Mouse (Mus musculus) kidney, adult 2 months (tissue): ENCODE measurements around the gene Pparg. TPM values are rescaled to one million over a fixed set of nuclear protein-coding genes. Genes with fewer than 3 reads are reported as not detected.

Experiments used
- DNase-seq: peaks from one replicate; pipeline ENCODE4 v3.0.0; 2021
- H3K27ac ChIP-seq: fragments of 200-500 bp; 2 replicates; pipeline ENCODE4 v1.5.1; 2012; ENCODE audit warnings: low read depth, low read length, control low read depth, inconsistent platforms; ENCODE audit not compliant: insufficient read depth
- H3K27me3 ChIP-seq: fragments of 200-500 bp; replicated peaks from 2 replicates; pipeline ENCODE4 v1.6.1; 2012; ENCODE audit warnings: mild to moderate bottlenecking, moderate library complexity, low read length, inconsistent platforms; ENCODE audit not compliant: control insufficient read depth, insufficient read depth
- H3K36me3 ChIP-seq: fragments of 200-500 bp; 2 replicates; pipeline ENCODE4 v1.6.1; 2012; ENCODE audit warnings: mild to moderate bottlenecking, moderate library complexity, low read length, inconsistent platforms; ENCODE audit not compliant: control insufficient read depth, insufficient read depth
- H3K4me1 ChIP-seq: fragments of 200-500 bp; 2 replicates; pipeline ENCODE4 v1.6.1; 2011; ENCODE audit warnings: low read length; ENCODE audit not compliant: control insufficient read depth, insufficient read depth
- H3K4me3 ChIP-seq: fragments of 200-500 bp; 2 replicates; pipeline ENCODE4 v1.5.1; 2011; ENCODE audit warnings: mild to moderate bottlenecking, low read depth, low read length, control low read depth; ENCODE audit not compliant: insufficient read depth
- CTCF ChIP-seq: fragments of 200-500 bp; conservative IDR thresholded peaks from 2 replicates; pipeline ENCODE4 v1.5.1; 2011; ENCODE audit warnings: low read depth, mild to moderate bottlenecking, control low read depth, low read length, moderate library complexity, mixed read lengths; ENCODE audit not compliant: insufficient read depth, insufficient read length
- POLR2A ChIP-seq: fragments of 200-500 bp; IDR thresholded peaks from one replicate; pipeline ENCODE4 v1.6.1; 2011; ENCODE audit warnings: low read depth, low read length, control low read depth
- WGBS: fragments of 180-500 bp; shearing (Covaris S2); methylation state at CpG from one replicate; pipeline ENCODE4 v1.1.7; 2018; 5-methylcytosine and 5-hydroxymethylcytosine counted together
- polyA plus RNA-seq: library from polyadenylated mRNA; depleted of rRNA; stranded (reverse); fragments of >200 nt; gene quantifications from 2 replicates; pipeline ENCODE4 v1.2.3, GENCODE M21; 2012

The Pparg gene
- polyA plus RNA-seq, 1 experiment, result 13.5 TPM

GRCm38 (mm10) chr6:115424433-115424832 lies 63.7 kb downstream of the Pparg start:
- Histone ChIP-seq H3K36me3 (no peaks in the 10 kb centered on the region), H3K27ac (no peak overlapping the region), H3K4me3 (no peak overlapping the region), H3K4me1 (no peaks in the 10 kb centered on the region), H3K27me3 (0 out of 2 replicates have a peak, but pooled peaks cover 1% of the 10 kb centered on the region)
- 77% methylated on average over 3 of the region's 3 CpGs for WGBS
- TF ChIP-seq POLR2A, result no peak
- TF ChIP-seq CTCF, result no peak
- no peak for DNase-seq

- Histone ChIP-seq H3K36me3 (no peaks in the 10 kb centered on the region), H3K4me3 (no peak overlapping the region), H3K27me3 (no peaks in the 10 kb centered on the region), H3K27ac (no peak overlapping the region), H3K4me1 (no peaks in the 10 kb centered on the region)
- WGBS, result 54% methylated on average over 2 of the region's 2 CpGs
- TF ChIP-seq POLR2A (no peak), CTCF (no peak)
- peak; percentile 20 for DNase-seq
These were observed 72.0 kb downstream of the Pparg start for GRCm38 (mm10) chr6:115432726-115433125.

GRCm38 (mm10) chr6:115434054-115434453 lies 73.3 kb downstream of the Pparg start:
- WGBS, result 89% methylated on average over 1 of the region's 1 CpGs
- no peak overlapping the region for H3K27ac ChIP-seq
- no peak for DNase-seq

GRCm38 (mm10) chr6:115434816-115435215 lies 74.1 kb downstream of the Pparg start:
- TF ChIP-seq CTCF (no peak), POLR2A (no peak)
- Histone ChIP-seq H3K36me3 (no peaks in the 10 kb centered on the region), H3K27me3 (no peaks in the 10 kb centered on the region), H3K4me1 (no peaks in the 10 kb centered on the region), H3K27ac (no peak overlapping the region), H3K4me3 (no peak overlapping the region)
- WGBS, result 42% methylated on average over 2 of the region's 2 CpGs
- DNase-seq, result peak; percentile 53

More at GRCm38 (mm10) chr6:115434054-115434453, 73.3 kb downstream of the Pparg start:
- no peak overlapping the region for H3K4me3 ChIP-seq
- no peaks in the 10 kb centered on the region for H3K4me1 ChIP-seq
- H3K27me3 ChIP-seq, result no peaks in the 10 kb centered on the region
- no peak for TF ChIP-seq POLR2A
- no peak for TF ChIP-seq CTCF
- no peaks in the 10 kb centered on the region for H3K36me3 ChIP-seq

GRCm38 (mm10) chr6:115440231-115441006 lies 79.7 kb downstream of the Pparg start:
- 64% methylated on average over 5 of the region's 5 CpGs for WGBS
- TF ChIP-seq POLR2A (no peak), CTCF (no peak)
- Histone ChIP-seq H3K27ac (no peak overlapping the region), H3K4me1 (no peaks in the 10 kb centered on the region), H3K27me3 (no peaks in the 10 kb centered on the region), H3K36me3 (no peaks in the 10 kb centered on the region), H3K4me3 (no peak overlapping the region)
- no peak for DNase-seq

- Histone ChIP-seq H3K36me3 (no peaks in the 10 kb centered on the region), H3K27me3 (no peaks in the 10 kb centered on the region)
- WGBS, result 76% methylated on average over 1 of the region's 1 CpGs
These were observed 91.8 kb downstream of the Pparg start for GRCm38 (mm10) chr6:115452501-115452900.

GRCm38 (mm10) chr6:115462743-115463337 lies 102.1 kb downstream of the Pparg start:
- Histone ChIP-seq H3K27me3 (no peaks in the 10 kb centered on the region), H3K27ac (peak overlapping the region; percentile 68), H3K4me1 (no peaks in the 10 kb centered on the region), H3K36me3 (no peaks in the 10 kb centered on the region), H3K4me3 (no peak overlapping the region)
- no peak for TF ChIP-seq CTCF
- no peak for TF ChIP-seq POLR2A
- WGBS, result 52% methylated on average over 16 of the region's 16 CpGs
- peak; percentile 88 for DNase-seq

More at GRCm38 (mm10) chr6:115452501-115452900, 91.8 kb downstream of the Pparg start:
- no peak for TF ChIP-seq CTCF
- TF ChIP-seq POLR2A, result no peak
- Histone ChIP-seq H3K4me3 (no peak overlapping the region), H3K27ac (no peak overlapping the region), H3K4me1 (no peaks in the 10 kb centered on the region)
- DNase-seq, result no peak
